Mouse (Mus musculus) midbrain, embryonic 12.5 days (tissue): ENCODE measurements around the gene Ip6k1. TPM values are rescaled to one million over a fixed set of nuclear protein-coding genes. Genes with fewer than 3 reads are reported as not detected.

Experiments
- ATAC-seq: fragments of 200-750 bp; cut with Nextera tagmentation; 2 replicates; pipeline ENCODE4 v1.8.0; 2017; ENCODE audit warnings: low read depth, moderate TSS enrichment, moderate library complexity; ENCODE audit not compliant: low FRiP score
- H3K27ac ChIP-seq: fragments of 300-500 bp; sonication (generic); replicated peaks from 2 replicates; pipeline ENCODE4 v1.5.1; 2016; ENCODE audit warnings: mild to moderate bottlenecking
- H3K27me3 ChIP-seq: fragments of 300-500 bp; sonication (generic); 2 replicates; pipeline ENCODE4 v1.6.1; 2016; ENCODE audit warnings: mild to moderate bottlenecking
- H3K36me3 ChIP-seq: fragments of 300-500 bp; sonication (generic); 2 replicates; pipeline ENCODE4 v1.6.1; 2016
- H3K4me1 ChIP-seq: fragments of 300-500 bp; sonication (generic); 2 replicates; pipeline ENCODE4 v1.6.1; 2016
- H3K4me2 ChIP-seq: fragments of 300-500 bp; sonication (generic); replicated peaks from 2 replicates; pipeline ENCODE4 v1.6.1; 2016; ENCODE audit warnings: mild to moderate bottlenecking, moderate library complexity
- H3K4me3 ChIP-seq: fragments of 300-500 bp; sonication (generic); 2 replicates; pipeline ENCODE4 v1.5.1; 2016; ENCODE audit warnings: mild to moderate bottlenecking
- H3K9ac ChIP-seq: fragments of 300-500 bp; sonication (generic); replicated peaks from 2 replicates; pipeline ENCODE4 v1.6.1; 2016; ENCODE audit warnings: mild to moderate bottlenecking, moderate library complexity
- H3K9me3 ChIP-seq: fragments of 300-500 bp; sonication (generic); 2 replicates; pipeline ENCODE4 v1.6.1; 2016; ENCODE audit warnings: mild to moderate bottlenecking
- WGBS: fragments of 180-500 bp; shearing (Covaris S2); methylation state at CpG from one replicate; pipeline ENCODE4 v1.1.7; 2016; 5-methylcytosine and 5-hydroxymethylcytosine counted together
- polyA plus RNA-seq: library from polyadenylated mRNA; unstranded; fragments of >200 nt; fragmentation: Nextera tagmentation; extraction: Ambion mirVana; gene quantifications from 2 replicates; pipeline ENCODE4 v1.2.1, GENCODE M21; 2016

The Ip6k1 gene
- polyA plus RNA-seq, 1 experiment from 2014 or later: 94.2 TPM

GRCm38 (mm10) chr9:108069007-108069406 lies 66.7 kb downstream of the Ip6k1 start:
- Histone ChIP-seq H3K9ac (no peak overlapping the region), H3K36me3 (peaks cover 34% of the 10 kb centered on the region; the same call in 1 of the 2 replicates), H3K4me3 (no peak overlapping the region), H3K27me3 (no peaks in the 10 kb centered on the region), H3K9me3 (no peaks in the 10 kb centered on the region), H3K4me2 (no peak overlapping the region), H3K4me1 (peaks cover 3% of the 10 kb centered on the region; the same call in 1 of the 2 replicates), H3K27ac (no peak overlapping the region)
- no peak for ATAC-seq
- 91% methylated on average over 9 of the region's 9 CpGs for WGBS

- H3K4me2 ChIP-seq: no peak overlapping the region
- WGBS: 88% methylated on average over 7 of the region's 7 CpGs
- no peaks in the 10 kb centered on the region for H3K27me3 ChIP-seq
- H3K9ac ChIP-seq: no peak overlapping the region
- peaks cover 3% of the 10 kb centered on the region; the same call in 1 of the 2 replicates for H3K4me1 ChIP-seq
- H3K36me3 ChIP-seq: peaks cover 34% of the 10 kb centered on the region; the same call in 1 of the 2 replicates
- no peak overlapping the region for H3K27ac ChIP-seq
- no peaks in the 10 kb centered on the region for H3K9me3 ChIP-seq
- H3K4me3 ChIP-seq: no peak overlapping the region
- no peak for ATAC-seq
These were observed 67.2 kb downstream of the Ip6k1 start for GRCm38 (mm10) chr9:108069529-108069928.

- H3K9me3 ChIP-seq: no peaks in the 10 kb centered on the region
- peaks cover 3% of the 10 kb centered on the region; the same call in 1 of the 2 replicates for H3K4me1 ChIP-seq
- no peak for ATAC-seq
- no peak overlapping the region for H3K27ac ChIP-seq
- H3K9ac ChIP-seq: no peak overlapping the region
- H3K4me3 ChIP-seq: no peak overlapping the region
- WGBS: 92% methylated on average over 4 of the region's 4 CpGs
- no peak overlapping the region for H3K4me2 ChIP-seq
- H3K36me3 ChIP-seq: peaks cover 29% of the 10 kb centered on the region; the same call in 1 of the 2 replicates
- no peaks in the 10 kb centered on the region for H3K27me3 ChIP-seq
These were observed 69.5 kb downstream of the Ip6k1 start for GRCm38 (mm10) chr9:108071801-108072200.

GRCm38 (mm10) chr9:108072481-108072924 lies 70.2 kb downstream of the Ip6k1 start:
- ATAC-seq: no peak
- peak overlapping the region; percentile 52; the same call in 1 of the 2 replicates for H3K27ac ChIP-seq
- H3K9ac ChIP-seq: no peak overlapping the region
- no peaks in the 10 kb centered on the region for H3K27me3 ChIP-seq
- H3K9me3 ChIP-seq: no peaks in the 10 kb centered on the region
- WGBS: 49% methylated on average over 9 of the region's 9 CpGs
- H3K4me2 ChIP-seq: no peak overlapping the region
- no peak overlapping the region for H3K4me3 ChIP-seq
- peaks cover 3% of the 10 kb centered on the region; the same call in 1 of the 2 replicates for H3K4me1 ChIP-seq
- peaks cover 29% of the 10 kb centered on the region; the same call in 1 of the 2 replicates for H3K36me3 ChIP-seq

GRCm38 (mm10) chr9:108073141-108073930 lies 71.0 kb downstream of the Ip6k1 start:
- WGBS: 59% methylated on average over 7 of the region's 7 CpGs
- Histone ChIP-seq H3K4me3 (no peak overlapping the region), H3K27me3 (no peaks in the 10 kb centered on the region), H3K9ac (no peak overlapping the region), H3K4me1 (peaks cover 7% of the 10 kb centered on the region), H3K9me3 (no peaks in the 10 kb centered on the region), H3K27ac (no peak overlapping the region), H3K4me2 (no peak overlapping the region), H3K36me3 (peaks cover 29% of the 10 kb centered on the region; the same call in 1 of the 2 replicates)
- no peak for ATAC-seq

GRCm38 (mm10) chr9:108080168-108080567 lies 77.9 kb downstream of the Ip6k1 start, which contains the start of gene Mst1:
Mst1 (plus strand) TSS chr9:108080436.
- WGBS: 75% methylated on average over 5 of the region's 5 CpGs
- no peak for ATAC-seq
- Histone ChIP-seq H3K4me1 (peaks cover 18% of the 10 kb centered on the region), H3K9ac (peak within 1 kb of the TSS; percentile 85), H3K4me3 (peak within 1 kb of the TSS; percentile 76), H3K9me3 (no peaks in the 10 kb centered on the region), H3K36me3 (peaks cover 11% of the 10 kb centered on the region), H3K27me3 (peaks cover 43% of the 10 kb centered on the region), H3K27ac (no peak within 1 kb of the TSS), H3K4me2 (peak within 1 kb of the TSS; percentile 93)

- 8% methylated on average over 19 of the region's 19 CpGs for WGBS
These were observed 80.2 kb downstream of the Ip6k1 start for GRCm38 (mm10) chr9:108082549-108082948.

GRCm38 (mm10) chr9:108082988-108083431 lies 80.7 kb downstream of the Ip6k1 start, which contains the start of gene Rnf123:
Rnf123 (minus strand) TSS chr9:108083346.
- H3K27ac ChIP-seq: no peak within 1 kb of the TSS
- no peak within 1 kb of the TSS for H3K4me3 ChIP-seq
- H3K4me1 ChIP-seq: peaks cover 15% of the 10 kb centered on the region
- peaks cover 43% of the 10 kb centered on the region for H3K27me3 ChIP-seq
- no peaks in the 10 kb centered on the region for H3K9me3 ChIP-seq
- H3K36me3 ChIP-seq: peaks cover 40% of the 10 kb centered on the region
- 0 out of 2 replicates have a peak within 1 kb of the TSS, but pooled peaks have one; percentile 8 for H3K9ac ChIP-seq
- H3K4me2 ChIP-seq: 0 out of 2 replicates have a peak within 1 kb of the TSS, but pooled peaks have one; percentile 3
- WGBS: 38% methylated on average over 12 of the region's 12 CpGs
- ATAC-seq: no peak

More at GRCm38 (mm10) chr9:108082549-108082948, 80.2 kb downstream of the Ip6k1 start:
- H3K4me3 ChIP-seq: no peak overlapping the region
- peaks cover 35% of the 10 kb centered on the region for H3K36me3 ChIP-seq
- H3K4me2 ChIP-seq: 0 out of 2 replicates have a peak overlapping the region, but pooled peaks have one; percentile 3
- H3K27ac ChIP-seq: no peak overlapping the region
- H3K9ac ChIP-seq: 0 out of 2 replicates have a peak overlapping the region, but pooled peaks have one; percentile 8
- peaks cover 18% of the 10 kb centered on the region for H3K4me1 ChIP-seq
- H3K27me3 ChIP-seq: peaks cover 43% of the 10 kb centered on the region
- no peaks in the 10 kb centered on the region for H3K9me3 ChIP-seq
- no peak for ATAC-seq

- H3K4me3 ChIP-seq: no peak overlapping the region
- H3K27me3 ChIP-seq: peaks cover 43% of the 10 kb centered on the region
- H3K27ac ChIP-seq: no peak overlapping the region
- no peak overlapping the region for H3K4me2 ChIP-seq
- no peak overlapping the region for H3K9ac ChIP-seq
- H3K4me1 ChIP-seq: peaks cover 9% of the 10 kb centered on the region
- 86% methylated on average over 6 of the region's 6 CpGs for WGBS
- ATAC-seq: no peak
- no peaks in the 10 kb centered on the region for H3K9me3 ChIP-seq
- peaks cover 45% of the 10 kb centered on the region for H3K36me3 ChIP-seq
These were observed 81.3 kb downstream of the Ip6k1 start for GRCm38 (mm10) chr9:108083561-108083960.

- Histone ChIP-seq H3K4me1 (peaks cover 2% of the 10 kb centered on the region; the same call in 1 of the 2 replicates), H3K4me2 (no peak overlapping the region), H3K9ac (no peak overlapping the region), H3K4me3 (no peak overlapping the region), H3K27ac (no peak overlapping the region), H3K36me3 (peaks cover 62% of the 10 kb centered on the region), H3K27me3 (peaks cover 42% of the 10 kb centered on the region), H3K9me3 (no peaks in the 10 kb centered on the region)
- 95% methylated on average over 4 of the region's 4 CpGs for WGBS
- no peak for ATAC-seq
These were observed 83.0 kb downstream of the Ip6k1 start for GRCm38 (mm10) chr9:108085261-108085660.

GRCm38 (mm10) chr9:108090611-108091120 lies 88.4 kb downstream of the Ip6k1 start:
- Histone ChIP-seq H3K4me2 (no peak overlapping the region), H3K9ac (no peak overlapping the region), H3K9me3 (no peaks in the 10 kb centered on the region), H3K27ac (no peak overlapping the region), H3K36me3 (peaks cover 73% of the 10 kb centered on the region), H3K4me3 (no peak overlapping the region), H3K27me3 (no peaks in the 10 kb centered on the region), H3K4me1 (peaks cover 24% of the 10 kb centered on the region)
- 96% methylated on average over 7 of the region's 7 CpGs for WGBS
- no peak for ATAC-seq

- peak overlapping the region; percentile 95 for H3K4me2 ChIP-seq
- H3K4me3 ChIP-seq: peak overlapping the region; percentile 88
- H3K9me3 ChIP-seq: no peaks in the 10 kb centered on the region
- peak overlapping the region; percentile 90 for H3K9ac ChIP-seq
- ATAC-seq: no peak
- no peak overlapping the region; the same call in 1 of the 2 replicates for H3K27ac ChIP-seq
- H3K27me3 ChIP-seq: no peaks in the 10 kb centered on the region
- peaks cover 28% of the 10 kb centered on the region for H3K4me1 ChIP-seq
- peaks cover 44% of the 10 kb centered on the region for H3K36me3 ChIP-seq
- 75% methylated on average over 10 of the region's 10 CpGs for WGBS
These were observed 91.3 kb downstream of the Ip6k1 start for GRCm38 (mm10) chr9:108093586-108093985.
